Mouse (Mus musculus): ENCODE results near the gene Metrn. TPM values are rescaled to one million over a fixed set of nuclear protein-coding genes. Genes with fewer than 3 reads are reported as not detected.

Metrn gene
- total and polyA plus RNA-seq, 2 experiments from 2014 or later = 102 to 500 TPM

DNA sequence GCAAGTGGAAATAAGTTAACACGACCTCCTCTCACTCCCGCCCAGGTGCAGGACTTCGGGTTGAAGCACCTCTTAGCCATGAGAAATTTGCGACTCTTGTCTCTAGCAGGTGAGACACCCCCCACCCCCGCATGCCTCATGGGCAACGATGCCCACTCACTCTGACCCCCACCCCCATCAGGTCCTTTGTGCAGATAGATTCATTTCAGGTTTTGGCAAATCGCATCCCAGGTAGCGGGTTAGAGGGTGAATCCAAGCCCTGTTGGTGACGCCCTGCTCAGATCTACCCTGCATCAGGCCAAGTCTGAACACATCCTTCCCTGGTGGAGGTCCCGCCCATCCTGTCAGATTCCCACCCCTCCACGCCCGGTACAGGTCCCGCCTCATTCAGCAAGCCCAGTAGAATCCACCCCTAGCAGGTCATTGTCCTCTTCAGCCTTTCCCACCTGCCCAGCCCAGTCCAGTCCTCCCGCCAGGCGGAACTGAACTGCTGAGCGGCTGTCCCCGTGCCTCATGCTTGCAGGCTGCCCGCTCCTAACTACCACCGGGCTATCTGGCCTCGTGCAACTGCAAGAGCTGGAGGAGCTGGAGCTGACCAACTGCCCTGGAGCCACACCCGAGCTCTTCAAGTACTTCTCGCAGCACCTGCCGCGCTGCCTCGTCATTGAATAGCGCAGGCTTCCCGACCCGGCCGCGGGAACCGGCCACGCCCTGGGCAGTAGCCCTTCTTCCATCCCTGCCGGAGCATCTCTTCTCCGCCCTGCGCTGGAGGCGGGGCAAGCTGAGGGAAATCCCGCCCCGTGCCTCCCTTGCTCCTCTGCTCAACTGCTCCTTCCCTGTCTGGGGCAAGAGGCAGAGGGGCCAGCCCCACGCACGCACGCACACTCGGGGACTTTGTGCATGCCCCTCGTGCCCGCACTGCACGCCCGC lies 22.2 kb upstream of the Metrn start:
- H3K9ac ChIP-seq (replicated peaks; ENCODE audit: low read length) = no peak overlapping the region
- peaks cover 4% of the 10 kb centered on the region for H3K4me1 ChIP-seq (ENCODE audit: insufficient read depth, low read length)
- no peak overlapping the region for H3K4me3 ChIP-seq (ENCODE audit: low read length)
- peaks cover 15% of the 10 kb centered on the region; the same call in 1 of the 2 replicates for H3K36me3 ChIP-seq (ENCODE audit: insufficient read depth, low read length)
- no peak for TF ChIP-seq CTCF (IDR thresholded peaks at IDR 0.05; ENCODE audit: low read depth)
- no peaks in the 10 kb centered on the region for H3K27me3 ChIP-seq (ENCODE audit: insufficient read depth, low read length)
- WGBS = 15% methylated on average over 46 of the region's 46 CpGs
- no peak overlapping the region for H3K27ac ChIP-seq
- DNase-seq (ENCODE audit: low spot score) (no peak), ATAC-seq (no peak)
- H3K9me3 ChIP-seq (ENCODE audit: low read length) = no peaks in the 10 kb centered on the region
- H3K4me2 ChIP-seq (ENCODE audit: low read depth, low read length) = no peak overlapping the region

DNA sequence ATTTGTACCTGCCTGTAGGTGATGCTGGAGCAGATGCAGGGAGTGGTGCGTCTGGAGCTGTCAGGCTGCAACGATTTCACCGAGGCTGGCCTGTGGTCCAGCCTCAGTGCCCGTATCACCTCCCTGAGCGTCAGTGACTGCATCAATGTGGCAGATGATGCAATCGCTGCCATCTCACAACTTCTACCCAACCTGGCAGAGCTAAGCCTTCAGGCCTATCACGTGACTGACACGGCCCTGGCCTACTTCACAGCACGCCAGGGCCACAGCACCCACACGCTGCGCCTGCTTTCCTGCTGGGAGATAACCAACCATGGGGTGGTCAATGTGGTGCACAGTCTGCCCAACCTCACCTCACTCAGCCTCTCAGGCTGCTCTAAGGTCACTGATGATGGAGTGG lies 20.7 kb upstream of the Metrn start:
- 80% methylated on average over 11 of the region's 11 CpGs for WGBS
- Histone ChIP-seq H3K4me1 (ENCODE audit: insufficient read depth, low read length) (peaks cover 10% of the 10 kb centered on the region), H3K4me3 (ENCODE audit: low read length) (no peak overlapping the region), H3K27me3 (ENCODE audit: insufficient read depth, low read length) (no peaks in the 10 kb centered on the region), H3K9me3 (ENCODE audit: low read length) (no peaks in the 10 kb centered on the region), H3K36me3 (ENCODE audit: insufficient read depth, low read length) (peaks cover 15% of the 10 kb centered on the region; the same call in 1 of the 2 replicates), H3K27ac (no peak overlapping the region), H3K4me2 (ENCODE audit: low read depth, low read length) (no peak overlapping the region), H3K9ac (replicated peaks; ENCODE audit: low read length) (no peak overlapping the region)
- TF ChIP-seq CTCF (IDR thresholded peaks at IDR 0.05; ENCODE audit: low read depth) = no peak
- no peak for ATAC-seq
- no peak for DNase-seq (ENCODE audit: low spot score)

DNA sequence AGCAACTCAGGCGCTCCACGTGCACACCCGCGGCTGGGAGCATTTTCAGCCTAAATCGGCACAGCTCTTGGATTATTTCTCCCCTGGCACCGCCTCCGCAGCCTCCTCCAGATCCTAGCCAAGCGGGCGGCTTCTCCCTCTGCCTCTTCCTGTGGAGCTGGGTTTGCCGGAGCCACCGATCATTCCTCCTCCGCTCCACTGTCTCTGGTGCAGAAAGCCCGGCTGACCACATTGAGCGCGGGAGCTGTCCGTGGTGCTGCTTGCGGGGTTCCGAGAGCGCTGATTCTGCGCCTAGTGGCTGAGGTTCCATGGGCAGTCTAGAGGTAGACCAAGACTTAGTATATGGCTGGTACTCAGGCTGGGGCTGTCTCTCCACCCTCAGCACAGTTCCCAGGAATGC lies 16.5 kb upstream of the Metrn start:
- peaks cover 21% of the 10 kb centered on the region for H3K4me1 ChIP-seq (ENCODE audit: insufficient read depth, low read length)
- H3K9me3 ChIP-seq (ENCODE audit: low read length) = no peaks in the 10 kb centered on the region
- TF ChIP-seq CTCF (IDR thresholded peaks at IDR 0.05; ENCODE audit: low read depth) = peak; percentile 77
- peak overlapping the region; percentile 35 for H3K9ac ChIP-seq (replicated peaks; ENCODE audit: low read length)
- 0 out of 2 replicates have a peak overlapping the region, but pooled peaks have one; percentile 29 for H3K27ac ChIP-seq
- DNase-seq (ENCODE audit: low spot score) (peak; percentile 82), ATAC-seq (peak; percentile 32; the same call in 1 of the 2 replicates)
- peaks cover 11% of the 10 kb centered on the region; the same call in 1 of the 2 replicates for H3K36me3 ChIP-seq (ENCODE audit: insufficient read depth, low read length)
- H3K27me3 ChIP-seq (ENCODE audit: insufficient read depth, low read length) = no peaks in the 10 kb centered on the region
- H3K4me2 ChIP-seq (ENCODE audit: low read depth, low read length) = peak overlapping the region; percentile 46
- 2% methylated on average over 20 of the region's 20 CpGs for WGBS
- H3K4me3 ChIP-seq (ENCODE audit: low read length) = peak overlapping the region; percentile 8; the same call in 1 of the 2 replicates

DNA sequence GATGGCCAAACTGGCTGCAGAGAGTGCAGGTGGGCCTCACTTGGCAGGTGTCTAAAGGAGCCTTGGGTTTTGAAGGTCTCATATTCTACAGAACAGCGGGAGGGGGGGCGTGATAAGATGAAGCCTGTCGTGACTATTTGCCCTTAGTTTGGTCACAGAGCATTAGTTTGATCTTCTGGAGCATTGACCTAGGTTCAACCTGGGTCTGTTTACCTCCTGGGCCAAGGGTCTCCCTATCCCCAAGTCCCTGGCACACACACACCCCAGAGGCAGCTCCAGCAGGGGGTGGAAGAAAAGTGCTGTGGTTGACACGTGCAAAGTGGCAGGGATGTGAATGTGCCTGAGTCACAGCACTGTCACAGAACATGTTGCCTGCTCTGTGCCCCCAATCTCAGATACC lies 14.0 kb upstream of the Metrn start:
- Histone ChIP-seq H3K36me3 (ENCODE audit: insufficient read depth, low read length) (no peaks in the 10 kb centered on the region), H3K9ac (replicated peaks; ENCODE audit: low read length) (peak overlapping the region; percentile 89; the same call in 1 of the 2 replicates), H3K4me3 (ENCODE audit: low read length) (peak overlapping the region; percentile 68; the same call in 1 of the 2 replicates), H3K9me3 (ENCODE audit: low read length) (no peaks in the 10 kb centered on the region), H3K27me3 (ENCODE audit: insufficient read depth, low read length) (no peaks in the 10 kb centered on the region), H3K4me2 (ENCODE audit: low read depth, low read length) (peak overlapping the region; percentile 75), H3K4me1 (ENCODE audit: insufficient read depth, low read length) (peaks cover 26% of the 10 kb centered on the region), H3K27ac (no peak overlapping the region)
- no peak for DNase-seq (ENCODE audit: low spot score)
- no peak for ATAC-seq
- no peak for TF ChIP-seq CTCF (IDR thresholded peaks at IDR 0.05; ENCODE audit: low read depth)
- 74% methylated on average over 4 of the region's 4 CpGs for WGBS

DNA sequence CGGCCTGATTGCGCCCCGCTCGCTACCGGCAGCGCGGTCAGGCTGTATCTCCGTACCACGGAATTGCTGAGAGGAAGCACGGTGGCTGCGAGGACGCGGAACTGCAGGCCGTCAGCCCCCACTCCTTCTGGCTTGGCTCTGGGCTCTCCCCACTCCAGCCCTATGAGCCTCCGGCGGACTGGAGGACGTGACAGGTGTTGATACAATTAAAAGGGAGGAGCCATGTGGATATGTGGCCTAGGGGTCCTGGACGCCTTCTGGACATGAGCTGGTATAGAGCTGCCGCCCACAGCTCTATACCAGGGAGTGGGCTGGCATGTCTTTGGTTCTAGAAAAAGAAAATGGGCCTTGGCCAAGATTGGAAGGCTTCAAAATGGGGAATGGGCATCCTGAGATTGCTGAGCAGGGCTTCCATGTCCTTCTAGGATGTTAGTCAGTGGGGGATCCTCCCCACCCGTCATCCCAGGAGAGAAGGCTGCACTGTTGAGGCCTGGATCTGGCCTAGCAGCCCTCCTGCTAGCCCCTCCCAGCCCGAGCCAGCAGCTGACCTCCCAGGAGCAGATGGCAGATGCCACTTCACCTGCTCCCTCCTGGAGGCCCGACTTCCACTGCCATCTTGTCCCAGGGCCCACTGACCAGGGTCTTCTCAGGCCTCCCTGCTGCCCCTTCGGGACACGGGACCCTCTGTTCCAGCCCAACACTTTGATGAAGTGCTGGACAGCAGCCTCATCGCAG lies 12.8 kb upstream of the Metrn start:
- WGBS = 6% methylated on average over 24 of the region's 25 CpGs
- peaks cover 26% of the 10 kb centered on the region for H3K4me1 ChIP-seq (ENCODE audit: insufficient read depth, low read length)
- DNase-seq (ENCODE audit: low spot score) = peak; percentile 61
- peak overlapping the region; percentile 94 for H3K27ac ChIP-seq
- TF ChIP-seq CTCF (IDR thresholded peaks at IDR 0.05; ENCODE audit: low read depth) = 0 out of 2 replicates have a peak, but pooled peaks have one; percentile 15
- peak; percentile 63 for ATAC-seq
- H3K9me3 ChIP-seq (ENCODE audit: low read length) = no peaks in the 10 kb centered on the region
- H3K36me3 ChIP-seq (ENCODE audit: insufficient read depth, low read length) = no peaks in the 10 kb centered on the region
- H3K4me2 ChIP-seq (ENCODE audit: low read depth, low read length) = peak overlapping the region; percentile 75
- no peaks in the 10 kb centered on the region for H3K27me3 ChIP-seq (ENCODE audit: insufficient read depth, low read length)
- peak overlapping the region; percentile 68 for H3K4me3 ChIP-seq (ENCODE audit: low read length)
- peak overlapping the region; percentile 89 for H3K9ac ChIP-seq (replicated peaks; ENCODE audit: low read length)

DNA sequence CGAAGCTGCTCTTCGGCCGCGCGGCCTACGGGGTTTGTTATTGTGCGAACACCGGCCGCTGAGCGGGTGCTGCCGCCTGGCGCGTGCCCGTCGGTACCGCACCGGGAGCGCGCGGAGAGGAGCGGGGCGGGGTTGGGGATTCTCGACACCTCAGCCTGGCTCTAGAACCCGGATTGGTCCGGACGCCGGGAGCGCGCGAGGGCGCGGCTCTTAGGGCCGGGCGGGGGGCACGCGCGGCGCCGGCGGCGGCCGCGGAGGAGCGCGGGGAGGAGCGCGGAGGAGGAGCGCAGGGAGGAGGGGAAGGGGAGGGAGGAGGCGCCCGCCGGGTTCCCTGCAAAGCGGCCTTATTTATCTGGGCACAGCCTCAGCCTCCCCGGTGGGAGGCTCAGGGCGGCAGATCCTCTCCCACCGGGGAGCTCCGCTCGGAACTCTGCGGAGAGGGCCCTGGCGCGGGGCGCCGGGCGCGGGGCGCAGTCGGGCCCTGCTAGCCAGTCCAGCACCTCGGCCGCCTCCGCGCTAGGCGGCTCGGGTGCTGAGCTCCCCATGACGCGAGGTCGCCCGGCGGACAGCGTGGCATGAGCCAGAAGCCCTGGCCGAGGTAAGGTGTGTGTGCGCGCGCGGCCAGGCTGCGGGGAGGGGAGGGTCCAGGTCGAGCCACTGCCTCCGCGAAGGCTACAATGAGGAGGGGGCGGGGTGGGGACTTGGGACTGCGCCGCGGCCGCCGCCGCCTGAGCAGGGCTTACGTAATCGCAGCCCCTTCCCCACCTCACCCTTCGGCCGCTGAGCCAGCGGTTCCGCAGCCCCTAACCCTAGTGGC lies 12.1 kb upstream of the Metrn start, which contains the start of gene Fbxl16:
Gene Fbxl16, plus strand, starts transcription at position 297 of the 817 bp plus-strand sequence.
- Histone ChIP-seq H3K27me3 (ENCODE audit: insufficient read depth, low read length) (no peaks in the 10 kb centered on the region), H3K9ac (replicated peaks; ENCODE audit: low read length) (peak within 1 kb of the TSS; percentile 89), H3K4me3 (ENCODE audit: low read length) (peak within 1 kb of the TSS; percentile 68), H3K4me1 (ENCODE audit: insufficient read depth, low read length) (peaks cover 26% of the 10 kb centered on the region), H3K9me3 (ENCODE audit: low read length) (no peaks in the 10 kb centered on the region), H3K36me3 (ENCODE audit: insufficient read depth, low read length) (no peaks in the 10 kb centered on the region), H3K4me2 (ENCODE audit: low read depth, low read length) (peak within 1 kb of the TSS; percentile 75), H3K27ac (peak within 1 kb of the TSS; percentile 94)
- DNase-seq (ENCODE audit: low spot score) (peak; percentile 97), ATAC-seq (peak; percentile 86)
- TF ChIP-seq CTCF (IDR thresholded peaks at IDR 0.05; ENCODE audit: low read depth) = peak; percentile 49
- under 1% methylated on average over 80 of the region's 100 CpGs for WGBS
